Mouse (Mus musculus): ENCODE data around the gene Tubg1. TPM values are rescaled to one million over a fixed set of nuclear protein-coding genes. Genes with fewer than 3 reads are reported as not detected.
A peak's percentile ranks its signal among the peaks of the same experiment; 100 is the strongest.

The Tubg1 gene
- 131 and 135 TPM in 2 replicates for polyA plus RNA-seq (2016; fragmentation: Nextera tagmentation; extraction: Ambion mirVana)

- WGBS, result under 1% methylated on average over 61 of the region's 61 CpGs
- Histone ChIP-seq H3K4me3 (peak within 1 kb of the TSS; percentile 96), H3K36me3 (peaks cover 50% of the 10 kb centered on the region), H3K27ac (replicated peaks) (peak within 1 kb of the TSS; percentile 95), H3K9me3 (replicated peaks) (no peaks in the 10 kb centered on the region), H3K4me1 (peaks cover 40% of the 10 kb centered on the region), H3K27me3 (ENCODE audit: low read depth, poor library complexity, severe bottlenecking) (no peaks in the 10 kb centered on the region)
- peak; percentile 100 for DNase-seq (ENCODE audit: low spot score)
Measured at GRCm38 (mm10) chr11:101119761-101120544, at the start of gene Tubg1, which contains the start of gene Retreg3. Gene Tubg1, plus strand, starts transcription at chr11:101119938. Gene Retreg3, minus strand, starts transcription at chr11:101119893.

- DNase-seq (ENCODE audit: low spot score), result no peak
- H3K4me1 ChIP-seq, result peaks cover 32% of the 10 kb centered on the region
- no peaks in the 10 kb centered on the region for H3K9me3 ChIP-seq (replicated peaks)
- H3K27ac ChIP-seq (replicated peaks), result peak overlapping the region; percentile 88
- 1% methylated on average over 36 of the region's 36 CpGs for WGBS
- no peaks in the 10 kb centered on the region for H3K36me3 ChIP-seq
- H3K27me3 ChIP-seq (ENCODE audit: low read depth, poor library complexity, severe bottlenecking), result peaks cover 42% of the 10 kb centered on the region
- peak overlapping the region; percentile 75 for H3K4me3 ChIP-seq
Measured at GRCm38 (mm10) chr11:101070189-101070527, 49.6 kb upstream of the Tubg1 start.

- H3K4me3 ChIP-seq, result peak overlapping the region; percentile 75
Measured at GRCm38 (mm10) chr11:101070987-101071386, 48.8 kb upstream of the Tubg1 start.

GRCm38 (mm10) chr11:101071810-101072428 is 47.8 kb upstream of the Tubg1 start:
- Histone ChIP-seq H3K27ac (replicated peaks) (no peak overlapping the region), H3K4me3 (no peak overlapping the region; the same call in none of the 2 replicates), H3K27me3 (ENCODE audit: low read depth, poor library complexity, severe bottlenecking) (peaks cover 54% of the 10 kb centered on the region), H3K36me3 (peaks cover 8% of the 10 kb centered on the region; the same call in 1 of the 2 replicates), H3K9me3 (replicated peaks) (no peaks in the 10 kb centered on the region), H3K4me1 (peaks cover 22% of the 10 kb centered on the region)
- no peak for DNase-seq (ENCODE audit: low spot score)
- 71% methylated on average over 14 of the region's 14 CpGs for WGBS

More at GRCm38 (mm10) chr11:101070987-101071386, 48.8 kb upstream of the Tubg1 start:
- peaks cover 45% of the 10 kb centered on the region for H3K27me3 ChIP-seq (ENCODE audit: low read depth, poor library complexity, severe bottlenecking)
- no peaks in the 10 kb centered on the region for H3K36me3 ChIP-seq
- no peak overlapping the region for H3K27ac ChIP-seq (replicated peaks)
- 77% methylated on average over 6 of the region's 6 CpGs for WGBS
- no peak for DNase-seq (ENCODE audit: low spot score)
- no peaks in the 10 kb centered on the region for H3K9me3 ChIP-seq (replicated peaks)
- peaks cover 31% of the 10 kb centered on the region for H3K4me1 ChIP-seq

GRCm38 (mm10) chr11:101078121-101078520 is 41.6 kb upstream of the Tubg1 start, which contains the start of gene Hsd17b1:
Gene Hsd17b1, plus strand, starts transcription at chr11:101078411.
- no peak within 1 kb of the TSS for H3K4me3 ChIP-seq
- H3K36me3 ChIP-seq, result peaks cover 8% of the 10 kb centered on the region; the same call in 1 of the 2 replicates
- DNase-seq (ENCODE audit: low spot score), result no peak
- H3K27ac ChIP-seq (replicated peaks), result no peak within 1 kb of the TSS
- peaks cover 62% of the 10 kb centered on the region for H3K27me3 ChIP-seq (ENCODE audit: low read depth, poor library complexity, severe bottlenecking)
- no peaks in the 10 kb centered on the region for H3K9me3 ChIP-seq (replicated peaks)
- WGBS, result 72% methylated on average over 9 of the region's 9 CpGs
- H3K4me1 ChIP-seq, result peaks cover 19% of the 10 kb centered on the region

GRCm38 (mm10) chr11:101079746-101080145 is 40.0 kb upstream of the Tubg1 start:
- Histone ChIP-seq H3K27me3 (ENCODE audit: low read depth, poor library complexity, severe bottlenecking) (peaks cover 62% of the 10 kb centered on the region), H3K9me3 (replicated peaks) (no peaks in the 10 kb centered on the region), H3K4me3 (peak overlapping the region; percentile 21; the same call in 1 of the 2 replicates), H3K36me3 (peaks cover 10% of the 10 kb centered on the region), H3K27ac (replicated peaks) (no peak overlapping the region), H3K4me1 (peaks cover 32% of the 10 kb centered on the region)
- no peak for DNase-seq (ENCODE audit: low spot score)
- WGBS, result 3% methylated on average over 27 of the region's 27 CpGs

- no peak for DNase-seq (ENCODE audit: low spot score)
- no peaks in the 10 kb centered on the region for H3K9me3 ChIP-seq (replicated peaks)
- peaks cover 17% of the 10 kb centered on the region for H3K36me3 ChIP-seq
- WGBS, result 66% methylated on average over 5 of the region's 5 CpGs
- H3K27ac ChIP-seq (replicated peaks), result no peak overlapping the region
- H3K4me3 ChIP-seq, result no peak overlapping the region
- peaks cover 32% of the 10 kb centered on the region for H3K4me1 ChIP-seq
- peaks cover 62% of the 10 kb centered on the region for H3K27me3 ChIP-seq (ENCODE audit: low read depth, poor library complexity, severe bottlenecking)
Measured at GRCm38 (mm10) chr11:101080421-101080820, 39.3 kb upstream of the Tubg1 start.

GRCm38 (mm10) chr11:101081659-101082058 is 38.1 kb upstream of the Tubg1 start:
- DNase-seq (ENCODE audit: low spot score), result no peak
- Histone ChIP-seq H3K4me1 (peaks cover 44% of the 10 kb centered on the region), H3K36me3 (peaks cover 21% of the 10 kb centered on the region), H3K9me3 (replicated peaks) (no peaks in the 10 kb centered on the region), H3K27me3 (ENCODE audit: low read depth, poor library complexity, severe bottlenecking) (peaks cover 52% of the 10 kb centered on the region), H3K27ac (replicated peaks) (peak overlapping the region; percentile 87), H3K4me3 (peak overlapping the region; percentile 79)
- 7% methylated on average over 10 of the region's 10 CpGs for WGBS

- under 1% methylated on average over 51 of the region's 51 CpGs for WGBS
- Histone ChIP-seq H3K4me1 (peaks cover 51% of the 10 kb centered on the region), H3K9me3 (replicated peaks) (no peaks in the 10 kb centered on the region), H3K36me3 (peaks cover 18% of the 10 kb centered on the region), H3K27me3 (ENCODE audit: low read depth, poor library complexity, severe bottlenecking) (peaks cover 44% of the 10 kb centered on the region), H3K27ac (replicated peaks) (peak within 1 kb of the TSS; percentile 87), H3K4me3 (peak within 1 kb of the TSS; percentile 79)
- DNase-seq (ENCODE audit: low spot score), result peak; percentile 96
Measured at GRCm38 (mm10) chr11:101082208-101083082, 37.3 kb upstream of the Tubg1 start, which contains the start of gene Coasy. Gene Coasy, plus strand, starts transcription at chr11:101082565.

- H3K4me1 ChIP-seq, result peaks cover 59% of the 10 kb centered on the region
Measured at GRCm38 (mm10) chr11:101083083-101083697, 36.5 kb upstream of the Tubg1 start.

GRCm38 (mm10) chr11:101084246-101084645 is 35.5 kb upstream of the Tubg1 start:
- H3K36me3 ChIP-seq, result peaks cover 26% of the 10 kb centered on the region
- peaks cover 65% of the 10 kb centered on the region for H3K4me1 ChIP-seq
- WGBS, result 85% methylated on average over 14 of the region's 14 CpGs
- no peak overlapping the region for H3K27ac ChIP-seq (replicated peaks)
- no peak for DNase-seq (ENCODE audit: low spot score)
- H3K9me3 ChIP-seq (replicated peaks), result no peaks in the 10 kb centered on the region
- peaks cover 26% of the 10 kb centered on the region for H3K27me3 ChIP-seq (ENCODE audit: low read depth, poor library complexity, severe bottlenecking)
- H3K4me3 ChIP-seq, result peak overlapping the region; percentile 14; the same call in 1 of the 2 replicates

More at GRCm38 (mm10) chr11:101083083-101083697, 36.5 kb upstream of the Tubg1 start:
- 40% methylated on average over 19 of the region's 19 CpGs for WGBS
- no peak for DNase-seq (ENCODE audit: low spot score)
- Histone ChIP-seq H3K36me3 (peaks cover 18% of the 10 kb centered on the region), H3K27me3 (ENCODE audit: low read depth, poor library complexity, severe bottlenecking) (peaks cover 37% of the 10 kb centered on the region), H3K9me3 (replicated peaks) (no peaks in the 10 kb centered on the region), H3K27ac (replicated peaks) (peak overlapping the region; percentile 87), H3K4me3 (peak overlapping the region; percentile 79)

GRCm38 (mm10) chr11:101084811-101085210 is 34.9 kb upstream of the Tubg1 start:
- no peak for DNase-seq (ENCODE audit: low spot score)

More at GRCm38 (mm10) chr11:101084811-101085210, 34.9 kb upstream of the Tubg1 start:
- Histone ChIP-seq H3K4me1 (peaks cover 63% of the 10 kb centered on the region), H3K27me3 (ENCODE audit: low read depth, poor library complexity, severe bottlenecking) (peaks cover 21% of the 10 kb centered on the region), H3K4me3 (no peak overlapping the region), H3K36me3 (peaks cover 31% of the 10 kb centered on the region), H3K27ac (replicated peaks) (no peak overlapping the region), H3K9me3 (replicated peaks) (no peaks in the 10 kb centered on the region)
- 97% methylated on average over 12 of the region's 12 CpGs for WGBS
